Mouse (Mus musculus) limb, embryonic 14.5 days (tissue): ENCODE data around the gene Rbfox1. TPM values are rescaled to one million over a fixed set of nuclear protein-coding genes. Genes with fewer than 3 reads are reported as not detected.

ENCODE experiments used
- ATAC-seq: fragments of 200-750 bp; cut with Nextera tagmentation; 2 replicates; pipeline ENCODE4 v1.8.0; 2017; ENCODE audit warnings: low read depth, moderate number of reproducible peaks, moderate TSS enrichment; ENCODE audit not compliant: low FRiP score
- DNase-seq: peaks from one replicate; pipeline ENCODE4 v3.0.0-alpha.2; 2015; ENCODE audit warnings: low spot score
- H3K27ac ChIP-seq: fragments of 300-500 bp; sonication (generic); replicated peaks from 2 replicates; pipeline ENCODE4 v1.5.1; 2014; ENCODE audit warnings: low read depth, mild to moderate bottlenecking, low read length, moderate library complexity, mixed read lengths
- H3K27me3 ChIP-seq: fragments of 300-500 bp; sonication (generic); 2 replicates; pipeline ENCODE4 v1.6.1; 2014; ENCODE audit warnings: low read length, mixed read lengths; ENCODE audit not compliant: control insufficient read depth, insufficient read depth
- H3K36me3 ChIP-seq: fragments of 300-500 bp; sonication (generic); 2 replicates; pipeline ENCODE4 v1.6.1; 2014; ENCODE audit warnings: mild to moderate bottlenecking, low read length, moderate library complexity, mixed read lengths; ENCODE audit not compliant: control insufficient read depth, insufficient read depth
- H3K4me1 ChIP-seq: fragments of 300-500 bp; sonication (generic); 2 replicates; pipeline ENCODE4 v1.6.1; 2014; ENCODE audit warnings: antibody characterized with exemption, low read length, mixed read lengths; ENCODE audit not compliant: control insufficient read depth, insufficient read depth
- H3K4me2 ChIP-seq: fragments of 300-500 bp; sonication (generic); replicated peaks from 2 replicates; pipeline ENCODE4 v1.6.1; 2014; ENCODE audit warnings: low read depth, mild to moderate bottlenecking, low read length, moderate library complexity; ENCODE audit not compliant: severe bottlenecking
- H3K4me3 ChIP-seq: fragments of 300-500 bp; sonication (generic); replicated peaks from 2 replicates; pipeline ENCODE4 v1.5.1; 2014; ENCODE audit warnings: low read length
- H3K9ac ChIP-seq: fragments of 300-500 bp; sonication (generic); 2 replicates; pipeline ENCODE4 v1.6.1; 2014; ENCODE audit warnings: mild to moderate bottlenecking, low read depth, low read length, moderate library complexity; ENCODE audit not compliant: severe bottlenecking
- H3K9me3 ChIP-seq: fragments of 300-500 bp; sonication (generic); 2 replicates; pipeline ENCODE4 v1.6.1; 2016; ENCODE audit warnings: low read length; ENCODE audit not compliant: control insufficient read depth
- POLR2A ChIP-seq: fragments of 200-500 bp; IDR thresholded peaks from 2 replicates; pipeline ENCODE4 v1.8.0; 2012; ENCODE audit warnings: inconsistent platforms, mild to moderate bottlenecking, moderate library complexity, borderline replicate concordance; ENCODE audit not compliant: insufficient read depth, insufficient read length; ENCODE audit errors: extremely low read depth
- WGBS: fragments of 180-500 bp; shearing (Covaris S2); extraction: QIAGEN DNeasy Blood & Tissue Kit; methylation state at CpG from one replicate; pipeline ENCODE4 v1.1.7; 2014; 5-methylcytosine and 5-hydroxymethylcytosine counted together
- polyA plus RNA-seq, 2 experiments: library from polyadenylated mRNA; depleted of rRNA in 1 of 2; stranded (reverse) in 1 of 2; unstranded in 1 of 2; fragments of >200 nt; fragmentation: Nextera tagmentation in 1 of 2; extraction: Ambion mirVana in 1 of 2; gene quantifications; 2 replicates each; pipeline versions ENCODE4 v1.2.1 to v1.2.3; 2012 to 2014

Gene Rbfox1
- polyA plus RNA-seq, 2 experiments: 3.8 to 6.0 TPM

DNA sequence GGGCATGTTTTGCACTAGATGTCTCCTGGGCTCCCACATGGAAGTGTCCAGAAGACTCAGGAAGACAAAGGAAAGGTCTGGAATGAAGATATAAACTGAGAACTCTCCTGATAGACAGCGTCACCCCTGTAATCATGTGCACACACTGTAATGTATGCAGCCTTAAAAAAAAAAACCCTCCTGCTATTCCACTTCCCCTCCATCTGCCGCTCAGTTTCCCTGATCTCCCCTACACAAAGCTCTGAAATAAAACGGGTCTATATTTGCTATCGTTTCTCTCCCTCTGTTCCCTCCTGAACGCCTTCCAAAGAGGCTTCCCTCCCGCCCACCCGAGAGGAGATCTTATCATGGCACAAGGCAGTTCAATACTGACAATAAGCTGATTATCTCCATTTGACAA, 151.9 kb downstream of the Rbfox1 start:
- no peak for TF ChIP-seq POLR2A
- no peak overlapping the region for H3K27ac ChIP-seq
- no peaks in the 10 kb centered on the region for H3K27me3 ChIP-seq
- 86% methylated on average over 7 of the region's 7 CpGs for WGBS
- no peaks in the 10 kb centered on the region for H3K4me1 ChIP-seq
- H3K9ac ChIP-seq: no peak overlapping the region
- H3K4me3 ChIP-seq: no peak overlapping the region
- ATAC-seq: no peak
- DNase-seq: no peak
- no peak overlapping the region for H3K4me2 ChIP-seq
- H3K36me3 ChIP-seq: no peaks in the 10 kb centered on the region
- no peaks in the 10 kb centered on the region for H3K9me3 ChIP-seq

DNA sequence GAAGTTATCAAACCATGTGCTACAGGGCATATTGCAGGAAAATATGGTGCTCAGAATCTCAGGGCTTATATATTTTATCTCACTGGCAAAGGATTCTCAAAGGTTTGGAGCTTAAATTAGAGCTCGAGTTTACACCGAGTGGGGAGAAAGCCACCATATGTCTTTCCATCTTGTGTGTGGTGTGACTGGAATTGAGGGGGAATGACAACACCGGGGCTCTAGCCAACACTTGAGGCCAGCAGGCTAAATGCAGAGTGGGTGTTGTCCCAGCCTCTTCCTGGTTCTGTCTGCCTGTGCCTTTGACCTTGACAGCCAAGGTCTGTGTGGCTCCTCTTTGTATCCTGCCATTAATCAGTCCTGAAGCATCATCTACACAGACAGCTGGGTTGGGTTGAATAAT, 157.6 kb downstream of the Rbfox1 start:
- no peaks in the 10 kb centered on the region for H3K27me3 ChIP-seq
- no peak overlapping the region for H3K9ac ChIP-seq
- no peak overlapping the region for H3K27ac ChIP-seq
- TF ChIP-seq POLR2A: no peak
- H3K4me3 ChIP-seq: no peak overlapping the region
- H3K36me3 ChIP-seq: no peaks in the 10 kb centered on the region
- WGBS: 82% methylated on average over 3 of the region's 3 CpGs
- no peak for DNase-seq
- no peak for ATAC-seq
- no peaks in the 10 kb centered on the region for H3K9me3 ChIP-seq
- H3K4me2 ChIP-seq: no peak overlapping the region
- H3K4me1 ChIP-seq: no peaks in the 10 kb centered on the region

DNA sequence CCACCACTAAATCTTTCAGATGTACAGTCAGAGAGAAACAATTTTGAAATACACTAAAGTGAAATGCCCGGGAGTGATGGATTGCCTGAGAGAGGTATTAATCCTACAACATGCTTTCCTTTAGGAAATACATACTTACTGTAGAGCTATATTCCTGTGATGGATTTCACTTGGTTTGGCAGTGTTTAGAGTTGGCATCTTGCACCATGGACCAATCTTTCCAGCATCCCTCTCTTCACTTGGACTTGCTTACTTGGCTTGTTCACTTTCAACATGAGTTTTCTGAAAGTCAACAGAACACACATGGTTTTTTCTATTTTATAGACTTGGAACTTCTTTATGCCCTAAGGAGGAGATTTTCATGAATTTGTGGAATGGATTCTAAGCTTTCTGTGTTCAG, 163.4 kb downstream of the Rbfox1 start:
- no peaks in the 10 kb centered on the region for H3K4me1 ChIP-seq
- no peaks in the 10 kb centered on the region for H3K36me3 ChIP-seq
- H3K4me2 ChIP-seq: no peak overlapping the region
- no peak for TF ChIP-seq POLR2A
- no peaks in the 10 kb centered on the region for H3K9me3 ChIP-seq
- no peak overlapping the region for H3K27ac ChIP-seq
- DNase-seq: no peak
- no peak for ATAC-seq
- no peak overlapping the region for H3K4me3 ChIP-seq
- no peaks in the 10 kb centered on the region for H3K27me3 ChIP-seq
- 80% methylated on average over 1 of the region's 1 CpGs for WGBS
- no peak overlapping the region for H3K9ac ChIP-seq

DNA sequence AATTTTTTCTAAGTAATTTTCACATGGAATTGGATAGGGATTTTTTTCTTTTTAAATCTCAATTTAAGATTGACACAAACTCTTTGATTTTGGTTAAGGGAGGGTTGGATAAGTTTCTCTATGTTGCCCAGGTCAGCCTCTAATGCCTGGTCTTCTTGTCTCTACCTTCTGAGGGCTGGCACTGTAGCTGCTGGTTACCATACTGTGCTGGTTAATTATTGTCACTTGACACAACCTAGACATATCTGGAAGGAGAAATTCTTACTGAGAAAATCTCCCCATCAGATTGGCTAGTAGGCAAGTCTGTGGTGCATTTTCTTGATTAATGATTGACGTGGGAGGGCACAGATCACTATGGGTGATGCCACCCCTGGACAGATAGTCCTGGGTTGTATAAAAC, 177.3 kb downstream of the Rbfox1 start:
- H3K4me2 ChIP-seq: no peak overlapping the region
- H3K27ac ChIP-seq: no peak overlapping the region
- no peak for DNase-seq
- H3K4me3 ChIP-seq: no peak overlapping the region
- 85% methylated on average over 1 of the region's 1 CpGs for WGBS
- H3K4me1 ChIP-seq: no peaks in the 10 kb centered on the region
- H3K9me3 ChIP-seq: no peaks in the 10 kb centered on the region
- H3K9ac ChIP-seq: no peak overlapping the region
- TF ChIP-seq POLR2A: no peak
- ATAC-seq: no peak
- no peaks in the 10 kb centered on the region for H3K36me3 ChIP-seq
- H3K27me3 ChIP-seq: no peaks in the 10 kb centered on the region

DNA sequence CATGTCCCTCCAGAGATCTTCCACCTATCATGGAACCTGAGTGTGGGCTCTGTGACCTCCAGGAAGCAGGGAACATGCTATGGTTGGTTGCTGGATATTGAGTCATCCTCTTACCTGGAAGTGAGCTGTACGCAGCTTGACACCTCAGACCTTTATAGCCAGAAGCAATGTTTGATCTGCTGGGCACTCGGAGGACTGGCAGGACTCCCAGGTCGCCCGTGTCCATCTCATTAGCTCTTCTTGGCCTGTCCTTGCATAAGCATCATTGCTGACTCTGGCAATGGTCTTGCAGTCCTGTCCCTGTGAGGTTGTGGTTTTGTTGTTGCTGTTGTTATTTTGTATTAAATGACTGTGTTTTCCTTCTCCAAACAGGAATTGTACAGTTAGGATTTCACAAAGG, 180.3 kb downstream of the Rbfox1 start:
- H3K9me3 ChIP-seq: no peaks in the 10 kb centered on the region
- TF ChIP-seq POLR2A: no peak
- no peak overlapping the region for H3K4me2 ChIP-seq
- no peaks in the 10 kb centered on the region for H3K27me3 ChIP-seq
- ATAC-seq (no peak), DNase-seq (no peak)
- H3K36me3 ChIP-seq: no peaks in the 10 kb centered on the region
- H3K27ac ChIP-seq: no peak overlapping the region
- no peaks in the 10 kb centered on the region for H3K4me1 ChIP-seq
- WGBS: 83% methylated on average over 4 of the region's 4 CpGs
- H3K4me3 ChIP-seq: no peak overlapping the region
- H3K9ac ChIP-seq: no peak overlapping the region

DNA sequence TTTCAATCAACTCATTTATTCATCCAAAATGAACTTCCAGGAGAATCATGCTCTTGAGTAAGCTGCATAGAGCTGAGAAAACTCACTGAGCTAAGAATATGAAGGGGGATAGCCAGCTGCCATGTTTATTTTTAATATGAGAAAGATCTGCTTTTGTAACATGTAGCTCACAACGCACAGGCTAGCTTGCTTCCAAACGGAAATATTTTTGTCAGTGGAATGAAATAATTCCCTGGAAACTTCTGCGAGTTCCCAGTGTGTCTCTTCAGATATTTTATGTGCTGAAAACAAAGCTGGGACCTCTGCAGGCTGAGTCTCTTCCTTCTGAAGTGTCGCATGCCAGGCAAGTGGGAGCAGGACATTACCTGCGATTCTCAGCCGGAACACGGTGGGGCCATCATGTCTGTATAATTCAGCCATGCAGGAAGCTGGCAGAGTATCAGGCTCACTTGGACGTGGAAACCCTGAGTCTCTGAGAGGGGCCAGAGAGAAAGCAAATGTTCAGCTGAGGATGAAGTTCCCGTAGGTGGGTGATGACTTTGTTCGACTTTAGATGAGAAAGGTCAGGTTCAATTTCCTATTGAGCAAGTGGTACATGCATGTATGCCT, 190.4 kb downstream of the Rbfox1 start:
- 82% methylated on average over 10 of the region's 10 CpGs for WGBS
- Histone ChIP-seq H3K9me3 (no peaks in the 10 kb centered on the region), H3K4me3 (no peak overlapping the region), H3K27me3 (no peaks in the 10 kb centered on the region), H3K36me3 (no peaks in the 10 kb centered on the region), H3K27ac (no peak overlapping the region), H3K4me1 (no peaks in the 10 kb centered on the region), H3K4me2 (no peak overlapping the region), H3K9ac (no peak overlapping the region)
- DNase-seq: no peak
- no peak for ATAC-seq
- TF ChIP-seq POLR2A: no peak
